Mouse (Mus musculus): ENCODE measurements at regions not wholly inside any gene's neighbourhood (a gene's known extent, or its start where the extent isn't known, plus 50 kb on each side); places are given as distances from the start of the nearest gene placed in this dataset.

GRCm38 (mm10) chr3:60413749-60414148, 58.9 kb upstream of the Mbnl1 start:
- TF ChIP-seq POLR2A (IDR thresholded peaks at IDR 0.05; ENCODE audit: insufficient read length, low read depth) (no peak), USF1 (IDR thresholded peaks at IDR 0.05; ENCODE audit: low read depth) (no peak), MAX (IDR thresholded peaks at IDR 0.05; ENCODE audit: low read depth) (no peak), MYOG (IDR thresholded peaks at IDR 0.05; ENCODE audit: control insufficient read depth in 1 of 3, insufficient read depth in 1 of 3, insufficient read length in 2 of 3, low read depth in 2 of 3) (no peak), POLR2AphosphoS2 (IDR thresholded peaks at IDR 0.05; ENCODE audit: insufficient read length, low read depth) (no peak), MYOD1 (IDR thresholded peaks at IDR 0.05; ENCODE audit: control insufficient read depth in 1 of 3, insufficient read length in 2 of 3, low read depth in 2 of 3) (no peak)
